Mouse (Mus musculus): ENCODE measurements around the gene Limch1. TPM values are rescaled to one million over a fixed set of nuclear protein-coding genes. Genes with fewer than 3 reads are reported as not detected.

Limch1 gene
- total and polyA plus RNA-seq, 3 experiments = 0.33 TPM; not detected in 2

GRCm38 (mm10) chr5:67101395-67101760, 355.8 kb downstream of the Limch1 start:
- Histone ChIP-seq H3K4me1 (ENCODE audit: insufficient read depth, low read depth, low read length) (no peaks in the 10 kb centered on the region), H3K9me3 (replicated peaks) (peaks cover 52% of the 10 kb centered on the region), H3K27me3 (ENCODE audit: insufficient read depth, low read length) (no peaks in the 10 kb centered on the region), H3K36me3 (replicated peaks) (no peaks in the 10 kb centered on the region), H3K4me3 (ENCODE audit: low read depth, low read length) (no peak overlapping the region)
- TF ChIP-seq GATA2 (IDR thresholded peaks at IDR 0.05; ENCODE audit: borderline replicate concordance, low read depth, low read length) (no peak), POLR2AphosphoS5 (IDR thresholded peaks at IDR 0.05; ENCODE audit: insufficient replicate concordance, low read depth, low read length) (no peak)
- ATAC-seq (ENCODE audit: extremely low read depth, insufficient number of reproducible peaks, low FRiP score, poor library complexity, severe bottlenecking) (no peak), DNase-seq (ENCODE audit: low spot score) (no peak)

GRCm38 (mm10) chr5:67101793-67102600, 356.4 kb downstream of the Limch1 start:
- no peaks in the 10 kb centered on the region for H3K4me1 ChIP-seq (ENCODE audit: insufficient read depth, low read depth, low read length)
- H3K27me3 ChIP-seq (ENCODE audit: insufficient read depth, low read length) = no peaks in the 10 kb centered on the region
- no peak for TF ChIP-seq CTCF (IDR thresholded peaks at IDR 0.05; ENCODE audit: low read depth, low read length)
- peaks cover 49% of the 10 kb centered on the region for H3K9me3 ChIP-seq (replicated peaks)
- ATAC-seq (ENCODE audit: extremely low read depth, insufficient number of reproducible peaks, low FRiP score, poor library complexity, severe bottlenecking) (no peak), DNase-seq (ENCODE audit: low spot score) (no peak)
- no peaks in the 10 kb centered on the region for H3K36me3 ChIP-seq (replicated peaks)
- no peak overlapping the region for H3K4me3 ChIP-seq (ENCODE audit: low read depth, low read length)

GRCm38 (mm10) chr5:67103016-67103415, 357.4 kb downstream of the Limch1 start:
- H3K9me3 ChIP-seq (replicated peaks) = peaks cover 44% of the 10 kb centered on the region
- no peak overlapping the region for H3K4me3 ChIP-seq (ENCODE audit: low read depth, low read length)
- DNase-seq (ENCODE audit: low spot score) (no peak), ATAC-seq (ENCODE audit: extremely low read depth, insufficient number of reproducible peaks, low FRiP score, poor library complexity, severe bottlenecking) (no peak)
- no peaks in the 10 kb centered on the region for H3K4me1 ChIP-seq (ENCODE audit: insufficient read depth, low read depth, low read length)
- TF ChIP-seq TAL1 (conservative IDR thresholded peaks at IDR 0.05; ENCODE audit: low read depth, low read length) (no peak), GATA1 (IDR thresholded peaks at IDR 0.05; ENCODE audit: borderline replicate concordance, low read length) (no peak), CTCF (IDR thresholded peaks at IDR 0.05; ENCODE audit: low read depth, low read length) (no peak), GATA2 (IDR thresholded peaks at IDR 0.05; ENCODE audit: borderline replicate concordance, low read depth, low read length) (no peak), POLR2AphosphoS5 (IDR thresholded peaks at IDR 0.05; ENCODE audit: insufficient replicate concordance, low read depth, low read length) (no peak)
- H3K36me3 ChIP-seq (replicated peaks) = no peaks in the 10 kb centered on the region
- no peaks in the 10 kb centered on the region for H3K27me3 ChIP-seq (ENCODE audit: insufficient read depth, low read length)

- Histone ChIP-seq H3K4me1 (ENCODE audit: insufficient read depth, low read depth, low read length) (no peaks in the 10 kb centered on the region), H3K36me3 (replicated peaks) (no peaks in the 10 kb centered on the region)
- no peak for ATAC-seq (ENCODE audit: extremely low read depth, insufficient number of reproducible peaks, low FRiP score, poor library complexity, severe bottlenecking)
These were observed 360.6 kb downstream of the Limch1 start for GRCm38 (mm10) chr5:67106261-67106660.

More at GRCm38 (mm10) chr5:67106261-67106660, 360.6 kb downstream of the Limch1 start:
- no peak overlapping the region for H3K4me3 ChIP-seq (ENCODE audit: low read depth, low read length)
- H3K27me3 ChIP-seq (ENCODE audit: insufficient read depth, low read length) = no peaks in the 10 kb centered on the region
- no peak for TF ChIP-seq TAL1 (conservative IDR thresholded peaks at IDR 0.05; ENCODE audit: low read depth, low read length)
- no peak for TF ChIP-seq GATA1 (IDR thresholded peaks at IDR 0.05; ENCODE audit: borderline replicate concordance, low read length)
- no peak for TF ChIP-seq GATA2 (IDR thresholded peaks at IDR 0.05; ENCODE audit: borderline replicate concordance, low read depth, low read length)
- no peak for TF ChIP-seq POLR2AphosphoS5 (IDR thresholded peaks at IDR 0.05; ENCODE audit: insufficient replicate concordance, low read depth, low read length)
- no peak for TF ChIP-seq CTCF (IDR thresholded peaks at IDR 0.05; ENCODE audit: low read depth, low read length)
- H3K9me3 ChIP-seq (replicated peaks) = peaks cover 35% of the 10 kb centered on the region
- DNase-seq (ENCODE audit: low spot score) = no peak

Other genes starting within 250 kb of the Limch1 start
- gene Apbb2, start 127.0 kb upstream of the Limch1 start, total RNA-seq (2014; fragmentation: Nextera tagmentation) = not detected in 2 replicates
- 0.12 and 0.16 TPM in 2 replicates for gene Apbb2, start 127.0 kb upstream of the Limch1 start, total RNA-seq (2017)
- not detected in 2 replicates for gene Apbb2, start 127.0 kb upstream of the Limch1 start, polyA plus RNA-seq (2012)
- not detected in 2 replicates for gene Uchl1, start 69.7 kb upstream of the Limch1 start, total RNA-seq (2014; fragmentation: Nextera tagmentation)
- 0.33 TPM in 1 of 2 replicates, not detected in the other for gene Uchl1, start 69.7 kb upstream of the Limch1 start, total RNA-seq (2017)
- gene Uchl1, start 69.7 kb upstream of the Limch1 start, polyA plus RNA-seq (2012) = not detected in 2 replicates